Mouse (Mus musculus) heart, adult 2 months (tissue): ENCODE measurements at regions not wholly inside any gene's neighbourhood (a gene's known extent, or its start where the extent isn't known, plus 50 kb on each side); places are given as distances from the start of the nearest gene placed in this dataset.

ENCODE experiments used
- CTCF ChIP-seq: fragments of 200-600 bp; IDR thresholded peaks from 2 replicates; pipeline ENCODE4 v1.8.1; 2022; ENCODE audit warnings: antibody characterized with exemption, mild to moderate bottlenecking, moderate library complexity
- POLR2A ChIP-seq: fragments of 200-500 bp; IDR thresholded peaks from 2 replicates; pipeline ENCODE4 v1.6.1; 2011; ENCODE audit warnings: mild to moderate bottlenecking, low read depth, low read length, control low read depth; ENCODE audit not compliant: insufficient read depth

GRCm38 (mm10) chr1:76018588-76018987, 472.5 kb downstream of the Slc4a3 start:
- TF ChIP-seq CTCF = no peak
- no peak for TF ChIP-seq POLR2A
